Mouse (Mus musculus): ENCODE data around the gene Tmem192. TPM values are rescaled to one million over a fixed set of nuclear protein-coding genes. Genes with fewer than 3 reads are reported as not detected.

The Tmem192 gene
- total and polyA plus RNA-seq, 2 experiments, result 5.3 to 28.8 TPM

DNA sequence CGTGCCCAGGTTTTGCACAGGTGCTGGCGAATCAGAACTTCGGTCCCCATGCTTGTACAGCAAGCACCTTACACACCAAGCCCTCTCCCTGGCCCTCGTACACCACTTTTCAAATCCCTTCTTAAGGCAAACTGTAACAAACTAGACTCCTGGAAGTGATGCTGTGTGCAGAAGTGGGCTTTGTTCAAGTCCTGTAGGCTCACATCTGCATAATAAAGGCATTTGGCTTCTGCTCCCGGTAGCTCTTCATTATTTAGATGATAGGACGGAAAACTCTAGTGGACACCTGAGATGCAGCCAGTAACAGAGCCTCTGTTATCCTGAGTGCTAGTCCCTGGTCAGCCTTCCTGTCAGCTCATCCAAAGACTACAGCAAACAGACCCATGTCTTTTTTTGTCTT is 18.0 kb upstream of the Tmem192 start:
- WGBS, result 88% methylated on average over 6 of the region's 6 CpGs
- Histone ChIP-seq H3K9ac (ENCODE audit: low read depth, low read length) (no peak overlapping the region), H3K27ac (replicated peaks; ENCODE audit: insufficient read depth, low read depth, low read length) (no peak overlapping the region), H3K4me3 (ENCODE audit: insufficient read depth, low read depth, low read length) (no peak overlapping the region), H3K27me3 (ENCODE audit: control insufficient read depth, insufficient read depth, low read length) (no peaks in the 10 kb centered on the region), H3K4me1 (ENCODE audit: control insufficient read depth, insufficient read depth, low read length) (no peaks in the 10 kb centered on the region), H3K36me3 (ENCODE audit: control insufficient read depth, insufficient read depth, low read length) (no peaks in the 10 kb centered on the region), H3K79me2 (ENCODE audit: control insufficient read depth, insufficient read depth, low read length) (no peaks in the 10 kb centered on the region)
- DNase-seq (ENCODE audit: extremely low read depth, low read depth, low spot score), result no peak
- no peak for TF ChIP-seq POLR2A (IDR thresholded peaks at IDR 0.05; ENCODE audit: extremely low read depth, insufficient read depth, low read length)

DNA sequence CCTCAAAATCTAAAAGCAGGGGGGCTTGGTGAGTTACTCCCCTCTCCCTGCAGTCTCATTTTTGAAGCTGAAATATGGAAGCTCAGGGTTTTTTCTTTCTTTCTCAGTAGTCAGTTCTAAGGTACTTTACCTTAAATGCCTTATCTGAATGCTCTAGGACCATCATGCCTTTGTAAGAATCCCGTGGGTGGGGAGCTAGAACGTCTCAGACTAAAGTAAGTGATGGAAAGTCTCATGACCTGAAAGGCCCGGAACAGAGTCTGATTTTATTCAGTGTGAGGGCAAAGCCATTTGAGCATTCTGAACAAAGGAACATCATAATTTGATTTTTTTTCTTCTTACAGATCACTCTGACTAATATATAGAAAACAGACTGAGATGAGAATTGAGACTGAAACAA is 12.0 kb upstream of the Tmem192 start:
- H3K4me3 ChIP-seq (ENCODE audit: insufficient read depth, low read depth, low read length), result no peak overlapping the region
- WGBS, result 76% methylated on average over 3 of the region's 3 CpGs
- H3K79me2 ChIP-seq (ENCODE audit: control insufficient read depth, insufficient read depth, low read length), result no peaks in the 10 kb centered on the region
- no peaks in the 10 kb centered on the region for H3K36me3 ChIP-seq (ENCODE audit: control insufficient read depth, insufficient read depth, low read length)
- no peak for DNase-seq (ENCODE audit: extremely low read depth, low read depth, low spot score)
- no peak overlapping the region for H3K27ac ChIP-seq (replicated peaks; ENCODE audit: insufficient read depth, low read depth, low read length)
- no peaks in the 10 kb centered on the region for H3K4me1 ChIP-seq (ENCODE audit: control insufficient read depth, insufficient read depth, low read length)
- H3K27me3 ChIP-seq (ENCODE audit: control insufficient read depth, insufficient read depth, low read length), result no peaks in the 10 kb centered on the region
- no peak for TF ChIP-seq CTCF (IDR thresholded peaks at IDR 0.05; ENCODE audit: low read depth, low read length)
- TF ChIP-seq POLR2A (IDR thresholded peaks at IDR 0.05; ENCODE audit: extremely low read depth, insufficient read depth, low read length), result no peak
- no peak overlapping the region for H3K9ac ChIP-seq (ENCODE audit: low read depth, low read length)

DNA sequence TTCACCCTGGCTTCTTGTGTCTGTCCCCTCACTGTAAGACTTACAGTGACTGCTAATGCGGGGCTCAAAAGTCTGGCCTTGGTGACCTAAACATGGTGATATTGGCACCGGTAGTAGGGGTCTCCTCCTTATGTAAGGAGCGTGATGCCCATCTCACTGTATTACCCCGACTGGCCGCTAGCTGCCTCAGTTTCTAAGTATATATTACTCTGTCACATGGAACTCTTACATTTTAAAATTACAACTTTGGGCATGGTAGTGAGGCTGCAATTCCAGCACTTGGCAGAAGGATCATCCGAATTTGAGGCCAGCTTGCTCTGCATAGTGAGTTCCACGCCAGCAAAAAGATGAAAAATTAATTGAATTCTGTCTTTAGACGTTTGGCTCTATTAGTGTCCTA is 6.0 kb upstream of the Tmem192 start:
- 85% methylated on average over 8 of the region's 8 CpGs for WGBS
- H3K4me3 ChIP-seq (ENCODE audit: insufficient read depth, low read depth, low read length), result no peak overlapping the region

DNA sequence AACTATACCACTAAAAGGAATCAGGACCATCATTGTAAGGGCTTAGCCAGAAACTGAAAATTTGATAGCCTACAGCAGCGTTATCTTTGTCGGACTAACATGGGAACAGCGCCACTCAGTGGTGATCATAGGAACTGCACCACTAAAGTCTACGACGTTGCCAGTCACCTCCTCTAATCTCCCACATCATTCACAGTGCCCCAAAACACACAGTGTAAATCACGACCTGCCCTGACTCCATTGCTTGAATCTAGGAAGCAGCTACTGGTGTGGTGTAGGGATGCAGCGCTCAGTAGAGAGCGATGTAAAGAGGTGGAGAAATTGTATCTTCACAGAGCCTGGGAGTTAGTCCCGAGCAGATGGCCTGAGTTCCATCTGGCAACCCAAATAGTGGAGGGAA is 5.5 kb upstream of the Tmem192 start:
- H3K4me1 ChIP-seq (ENCODE audit: control insufficient read depth, insufficient read depth, low read length), result peaks cover 3% of the 10 kb centered on the region; the same call in 1 of the 2 replicates
- no peak overlapping the region for H3K9ac ChIP-seq (ENCODE audit: low read depth, low read length)
- WGBS, result 13% methylated on average over 9 of the region's 9 CpGs
- peak; percentile 48 for DNase-seq (ENCODE audit: extremely low read depth, low read depth, low spot score)
- no peaks in the 10 kb centered on the region for H3K79me2 ChIP-seq (ENCODE audit: control insufficient read depth, insufficient read depth, low read length)
- H3K36me3 ChIP-seq (ENCODE audit: control insufficient read depth, insufficient read depth, low read length), result no peaks in the 10 kb centered on the region
- H3K27ac ChIP-seq (replicated peaks; ENCODE audit: insufficient read depth, low read depth, low read length), result no peak overlapping the region
- H3K4me3 ChIP-seq (ENCODE audit: insufficient read depth, low read depth, low read length), result no peak overlapping the region
- H3K27me3 ChIP-seq (ENCODE audit: control insufficient read depth, insufficient read depth, low read length), result no peaks in the 10 kb centered on the region
- TF ChIP-seq POLR2A (IDR thresholded peaks at IDR 0.05; ENCODE audit: extremely low read depth, insufficient read depth, low read length) (no peak), CTCF (IDR thresholded peaks at IDR 0.05; ENCODE audit: low read depth, low read length) (peak; percentile 71)

More for the DNA sequence above, 6.0 kb upstream of the Tmem192 start:
- TF ChIP-seq POLR2A (IDR thresholded peaks at IDR 0.05; ENCODE audit: extremely low read depth, insufficient read depth, low read length) (no peak), CTCF (IDR thresholded peaks at IDR 0.05; ENCODE audit: low read depth, low read length) (no peak)
- Histone ChIP-seq H3K4me1 (ENCODE audit: control insufficient read depth, insufficient read depth, low read length) (no peaks in the 10 kb centered on the region), H3K27ac (replicated peaks; ENCODE audit: insufficient read depth, low read depth, low read length) (no peak overlapping the region), H3K79me2 (ENCODE audit: control insufficient read depth, insufficient read depth, low read length) (no peaks in the 10 kb centered on the region), H3K9ac (ENCODE audit: low read depth, low read length) (no peak overlapping the region), H3K36me3 (ENCODE audit: control insufficient read depth, insufficient read depth, low read length) (no peaks in the 10 kb centered on the region), H3K27me3 (ENCODE audit: control insufficient read depth, insufficient read depth, low read length) (no peaks in the 10 kb centered on the region)
- DNase-seq (ENCODE audit: extremely low read depth, low read depth, low spot score), result no peak

DNA sequence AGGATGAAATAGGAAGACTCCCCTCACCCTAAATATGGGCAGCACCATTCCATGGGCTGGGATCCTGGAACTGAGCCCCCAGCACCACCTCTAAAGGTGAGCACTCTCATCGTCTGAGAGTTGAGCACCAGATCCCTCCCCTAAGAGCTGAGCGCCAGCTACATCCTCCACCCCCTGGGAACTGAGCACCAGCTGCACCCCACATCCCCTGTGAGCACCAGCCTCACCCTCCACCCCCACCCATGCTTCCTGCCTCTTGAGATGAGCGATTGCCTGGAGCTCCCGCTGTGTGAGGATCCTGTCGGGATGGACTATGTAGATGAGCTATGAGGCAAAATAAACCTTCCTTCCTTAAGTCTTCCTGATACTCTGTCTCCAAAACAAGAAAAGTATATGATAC is 4.0 kb upstream of the Tmem192 start:
- TF ChIP-seq POLR2A (IDR thresholded peaks at IDR 0.05; ENCODE audit: extremely low read depth, insufficient read depth, low read length), result no peak
- no peaks in the 10 kb centered on the region for H3K36me3 ChIP-seq (ENCODE audit: control insufficient read depth, insufficient read depth, low read length)
- 53% methylated on average over 5 of the region's 5 CpGs for WGBS
- no peak overlapping the region for H3K4me3 ChIP-seq (ENCODE audit: insufficient read depth, low read depth, low read length)
- H3K27ac ChIP-seq (replicated peaks; ENCODE audit: insufficient read depth, low read depth, low read length), result no peak overlapping the region
- H3K79me2 ChIP-seq (ENCODE audit: control insufficient read depth, insufficient read depth, low read length), result no peaks in the 10 kb centered on the region
- DNase-seq (ENCODE audit: extremely low read depth, low read depth, low spot score), result no peak
- H3K27me3 ChIP-seq (ENCODE audit: control insufficient read depth, insufficient read depth, low read length), result no peaks in the 10 kb centered on the region
- H3K4me1 ChIP-seq (ENCODE audit: control insufficient read depth, insufficient read depth, low read length), result peaks cover 3% of the 10 kb centered on the region; the same call in 1 of the 2 replicates
- H3K9ac ChIP-seq (ENCODE audit: low read depth, low read length), result no peak overlapping the region

DNA sequence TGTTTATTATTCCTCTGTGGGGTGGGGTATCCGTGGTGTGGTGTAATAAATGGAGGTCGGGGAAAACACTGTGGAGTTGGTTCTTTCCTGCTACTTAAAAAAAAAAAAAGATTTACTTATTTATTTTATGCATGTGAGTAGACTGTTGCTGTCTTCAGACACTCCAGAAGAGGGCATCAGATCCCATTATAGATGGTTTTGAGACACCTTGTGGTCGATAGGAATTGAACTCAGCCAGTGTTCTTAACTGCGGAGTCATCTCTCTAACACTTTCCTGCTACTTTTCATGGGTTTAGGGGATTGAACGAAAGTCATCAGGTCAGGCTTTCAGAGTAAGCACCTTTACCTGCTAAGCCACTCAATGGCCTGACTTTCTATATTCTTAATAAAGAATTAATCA is 2.2 kb upstream of the Tmem192 start:
- peaks cover 3% of the 10 kb centered on the region; the same call in 1 of the 2 replicates for H3K4me1 ChIP-seq (ENCODE audit: control insufficient read depth, insufficient read depth, low read length)
- TF ChIP-seq CTCF (IDR thresholded peaks at IDR 0.05; ENCODE audit: low read depth, low read length) (no peak), POLR2A (IDR thresholded peaks at IDR 0.05; ENCODE audit: extremely low read depth, insufficient read depth, low read length) (no peak)
- no peak overlapping the region for H3K9ac ChIP-seq (ENCODE audit: low read depth, low read length)
- H3K36me3 ChIP-seq (ENCODE audit: control insufficient read depth, insufficient read depth, low read length), result no peaks in the 10 kb centered on the region
- 48% methylated on average over 5 of the region's 5 CpGs for WGBS
- H3K79me2 ChIP-seq (ENCODE audit: control insufficient read depth, insufficient read depth, low read length), result peaks cover 4% of the 10 kb centered on the region; the same call in 1 of the 2 replicates
- H3K27ac ChIP-seq (replicated peaks; ENCODE audit: insufficient read depth, low read depth, low read length), result no peak overlapping the region
- peak; percentile 24 for DNase-seq (ENCODE audit: extremely low read depth, low read depth, low spot score)
- H3K27me3 ChIP-seq (ENCODE audit: control insufficient read depth, insufficient read depth, low read length), result no peaks in the 10 kb centered on the region
- no peak overlapping the region for H3K4me3 ChIP-seq (ENCODE audit: insufficient read depth, low read depth, low read length)
